Mouse (Mus musculus) liver, adult 2 months (tissue): Measurements from ENCODE around the gene Dusp12.

ENCODE experiments used
- CTCF ChIP-seq: fragments of 200-500 bp; IDR thresholded peaks from 2 replicates; pipeline ENCODE4 v1.5.1; 2011; ENCODE audit warnings: low read depth, low read length, control low read depth
- POLR2A ChIP-seq: fragments of 200-500 bp; IDR thresholded peaks from 2 replicates; pipeline ENCODE4 v1.6.1; 2011; ENCODE audit warnings: low read length, control low read depth; ENCODE audit not compliant: insufficient read depth; ENCODE audit errors: extremely low read depth

DNA sequence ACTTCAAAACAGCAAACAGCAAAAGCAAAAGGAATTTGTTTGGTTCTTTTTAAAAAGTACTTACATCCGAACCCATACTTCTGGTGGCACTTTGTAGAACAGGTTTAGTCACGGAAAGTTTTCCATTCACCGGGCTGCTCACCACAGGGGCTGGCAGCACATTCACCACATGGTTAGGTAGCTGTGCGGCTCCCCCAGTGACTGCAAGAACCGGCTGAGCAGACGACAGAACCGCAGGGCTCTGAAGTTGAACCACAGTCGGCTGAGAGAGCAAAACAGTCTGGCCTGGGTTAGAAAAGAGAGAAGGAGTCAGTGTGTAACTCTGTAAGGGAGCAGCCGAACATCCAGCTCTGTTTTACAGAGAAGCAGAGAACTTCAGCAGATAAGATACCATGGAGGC lies 50.6 kb downstream of the Dusp12 start:
- TF ChIP-seq CTCF: no peak
- TF ChIP-seq POLR2A: no peak
